Mouse (Mus musculus) heart, embryonic 13.5 days (tissue): Measurements from ENCODE around the gene Spint1. TPM values are rescaled to one million over a fixed set of nuclear protein-coding genes. Genes with fewer than 3 reads are reported as not detected.
A peak's percentile ranks its signal among the peaks of the same experiment; 100 is the strongest.

Source experiments
- ATAC-seq: fragments of 200-750 bp; cut with Nextera tagmentation; 2 replicates; pipeline ENCODE4 v1.8.0; 2017; ENCODE audit warnings: moderate TSS enrichment; ENCODE audit not compliant: insufficient number of reproducible peaks, low FRiP score, low TSS enrichment; ENCODE audit errors: extremely low read depth
- H3K27ac ChIP-seq: fragments of 300-500 bp; sonication (generic); replicated peaks from 2 replicates; pipeline ENCODE4 v1.5.1; 2015; ENCODE audit warnings: moderate library complexity, mild to moderate bottlenecking, inconsistent platforms
- H3K27me3 ChIP-seq: fragments of 300-500 bp; sonication (generic); replicated peaks from 2 replicates; pipeline ENCODE4 v1.6.1; 2015; ENCODE audit warnings: mild to moderate bottlenecking, inconsistent platforms
- H3K36me3 ChIP-seq: fragments of 300-500 bp; sonication (generic); 2 replicates; pipeline ENCODE4 v1.6.1; 2015; ENCODE audit warnings: mild to moderate bottlenecking, inconsistent platforms
- H3K4me1 ChIP-seq: fragments of 300-500 bp; sonication (generic); 2 replicates; pipeline ENCODE4 v1.6.1; 2015; ENCODE audit warnings: inconsistent platforms
- H3K4me2 ChIP-seq: fragments of 300-500 bp; sonication (generic); 2 replicates; pipeline ENCODE4 v1.6.1; 2015; ENCODE audit warnings: inconsistent platforms, mild to moderate bottlenecking, moderate library complexity
- H3K4me3 ChIP-seq: fragments of 300-500 bp; sonication (generic); 2 replicates; pipeline ENCODE4 v1.5.1; 2015; ENCODE audit warnings: moderate library complexity, mild to moderate bottlenecking, inconsistent platforms
- H3K9ac ChIP-seq: fragments of 300-500 bp; sonication (generic); 2 replicates; pipeline ENCODE4 v1.6.1; 2015; ENCODE audit warnings: inconsistent platforms, mild to moderate bottlenecking, moderate library complexity
- H3K9me3 ChIP-seq: fragments of 300-500 bp; sonication (generic); 2 replicates; pipeline ENCODE4 v1.6.1; 2016; ENCODE audit warnings: inconsistent platforms
- WGBS: fragments of 180-500 bp; shearing (Covaris S2); methylation state at CpG from one replicate; pipeline ENCODE4 v1.1.7; 2015; ENCODE audit warnings: mixed read lengths; 5-methylcytosine and 5-hydroxymethylcytosine counted together
- polyA plus RNA-seq: library from polyadenylated mRNA; unstranded; fragments of >200 nt; fragmentation: Nextera tagmentation; extraction: Ambion mirVana; gene quantifications from 2 replicates; pipeline ENCODE4 v1.2.1, GENCODE M21; 2015

Gene Spint1
- polyA plus RNA-seq = 0.96 and 1.0 TPM in 2 replicates

GRCm38 (mm10) chr2:119237210-119237870, at the start of gene Spint1:
TSS of gene Spint1 (plus strand) at chr2:119237362.
- WGBS = under 1% methylated on average over 73 of the region's 73 CpGs
- ATAC-seq = no peak
- H3K36me3 ChIP-seq = no peaks in the 10 kb centered on the region
- peaks cover 93% of the 10 kb centered on the region for H3K27me3 ChIP-seq
- H3K4me1 ChIP-seq = peaks cover 13% of the 10 kb centered on the region
- no peaks in the 10 kb centered on the region for H3K9me3 ChIP-seq
- no peak within 1 kb of the TSS for H3K27ac ChIP-seq
- peak within 1 kb of the TSS; percentile 62 for H3K4me3 ChIP-seq
- peak within 1 kb of the TSS; percentile 84 for H3K4me2 ChIP-seq
- H3K9ac ChIP-seq = peak within 1 kb of the TSS; percentile 66

- peaks cover 14% of the 10 kb centered on the region for H3K36me3 ChIP-seq
- 7% methylated on average over 15 of the region's 15 CpGs for WGBS
- peak overlapping the region; percentile 76 for H3K4me2 ChIP-seq
- peak overlapping the region; percentile 46 for H3K4me3 ChIP-seq
- H3K4me1 ChIP-seq = peaks cover 5% of the 10 kb centered on the region
- ATAC-seq = peak; percentile 61
- H3K27me3 ChIP-seq = no peaks in the 10 kb centered on the region
- no peak overlapping the region for H3K27ac ChIP-seq
- H3K9ac ChIP-seq = peak overlapping the region; percentile 12; the same call in 1 of the 2 replicates
- H3K9me3 ChIP-seq = no peaks in the 10 kb centered on the region
Observed at GRCm38 (mm10) chr2:119189029-119189710, 48.0 kb upstream of the Spint1 start.

GRCm38 (mm10) chr2:119190969-119191368, 46.2 kb upstream of the Spint1 start:
- H3K4me2 ChIP-seq = no peak overlapping the region
- 79% methylated on average over 5 of the region's 5 CpGs for WGBS
- peaks cover 10% of the 10 kb centered on the region for H3K4me1 ChIP-seq
- H3K4me3 ChIP-seq = no peak overlapping the region
- H3K9me3 ChIP-seq = no peaks in the 10 kb centered on the region
- no peak overlapping the region for H3K9ac ChIP-seq
- H3K27me3 ChIP-seq = no peaks in the 10 kb centered on the region
- no peak overlapping the region for H3K27ac ChIP-seq
- no peak for ATAC-seq
- no peaks in the 10 kb centered on the region for H3K36me3 ChIP-seq

GRCm38 (mm10) chr2:119194140-119194539, 43.0 kb upstream of the Spint1 start:
- Histone ChIP-seq H3K9ac (0 out of 2 replicates have a peak overlapping the region, but pooled peaks have one; percentile 1), H3K4me3 (no peak overlapping the region), H3K36me3 (no peaks in the 10 kb centered on the region), H3K4me1 (peaks cover 12% of the 10 kb centered on the region), H3K27ac (0 out of 2 replicates have a peak overlapping the region, but pooled peaks have one; percentile 25), H3K27me3 (no peaks in the 10 kb centered on the region), H3K9me3 (no peaks in the 10 kb centered on the region), H3K4me2 (no peak overlapping the region)
- 60% methylated on average over 5 of the region's 5 CpGs for WGBS
- ATAC-seq = no peak

- H3K36me3 ChIP-seq = no peaks in the 10 kb centered on the region
- no peak overlapping the region for H3K4me2 ChIP-seq
- peak overlapping the region; percentile 33; the same call in 1 of the 2 replicates for H3K9ac ChIP-seq
- no peak overlapping the region for H3K27ac ChIP-seq
- ATAC-seq = no peak
- peaks cover 11% of the 10 kb centered on the region; the same call in 1 of the 2 replicates for H3K4me1 ChIP-seq
- 45% methylated on average over 4 of the region's 4 CpGs for WGBS
- no peaks in the 10 kb centered on the region for H3K27me3 ChIP-seq
- no peaks in the 10 kb centered on the region for H3K9me3 ChIP-seq
- no peak overlapping the region for H3K4me3 ChIP-seq
Observed at GRCm38 (mm10) chr2:119196316-119197108, 40.6 kb upstream of the Spint1 start.

- H3K4me3 ChIP-seq = no peak overlapping the region
- 60% methylated on average over 1 of the region's 1 CpGs for WGBS
- H3K4me1 ChIP-seq = peaks cover 11% of the 10 kb centered on the region; the same call in 1 of the 2 replicates
- H3K36me3 ChIP-seq = no peaks in the 10 kb centered on the region
- H3K9ac ChIP-seq = no peak overlapping the region
- H3K9me3 ChIP-seq = no peaks in the 10 kb centered on the region
- H3K27me3 ChIP-seq = no peaks in the 10 kb centered on the region
- H3K27ac ChIP-seq = no peak overlapping the region
- H3K4me2 ChIP-seq = no peak overlapping the region
- no peak for ATAC-seq
Observed at GRCm38 (mm10) chr2:119197493-119197892, 39.7 kb upstream of the Spint1 start.

GRCm38 (mm10) chr2:119198049-119198448, 39.1 kb upstream of the Spint1 start:
- no peaks in the 10 kb centered on the region for H3K27me3 ChIP-seq
- no peaks in the 10 kb centered on the region for H3K9me3 ChIP-seq
- H3K9ac ChIP-seq = no peak overlapping the region
- H3K4me3 ChIP-seq = no peak overlapping the region
- no peaks in the 10 kb centered on the region for H3K36me3 ChIP-seq
- H3K4me1 ChIP-seq = peaks cover 16% of the 10 kb centered on the region
- 19% methylated on average over 1 of the region's 1 CpGs for WGBS
- H3K4me2 ChIP-seq = no peak overlapping the region
- H3K27ac ChIP-seq = no peak overlapping the region
- no peak for ATAC-seq

GRCm38 (mm10) chr2:119198934-119199333, 38.2 kb upstream of the Spint1 start:
- no peak overlapping the region for H3K9ac ChIP-seq
- ATAC-seq = no peak
- 61% methylated on average over 3 of the region's 3 CpGs for WGBS
- H3K4me1 ChIP-seq = peaks cover 21% of the 10 kb centered on the region
- no peak overlapping the region for H3K4me2 ChIP-seq
- H3K27me3 ChIP-seq = no peaks in the 10 kb centered on the region
- no peak overlapping the region for H3K4me3 ChIP-seq
- no peaks in the 10 kb centered on the region for H3K9me3 ChIP-seq
- no peak overlapping the region for H3K27ac ChIP-seq
- no peaks in the 10 kb centered on the region for H3K36me3 ChIP-seq

- WGBS = 49% methylated on average over 5 of the region's 5 CpGs
- Histone ChIP-seq H3K9ac (no peak overlapping the region), H3K4me1 (peaks cover 17% of the 10 kb centered on the region), H3K9me3 (no peaks in the 10 kb centered on the region), H3K4me2 (no peak overlapping the region), H3K27ac (no peak overlapping the region), H3K27me3 (no peaks in the 10 kb centered on the region), H3K36me3 (no peaks in the 10 kb centered on the region), H3K4me3 (no peak overlapping the region)
- ATAC-seq = no peak
Observed at GRCm38 (mm10) chr2:119202914-119203453, 34.2 kb upstream of the Spint1 start.

- H3K27ac ChIP-seq = no peak overlapping the region
Observed at GRCm38 (mm10) chr2:119203871-119204460, 33.2 kb upstream of the Spint1 start.

More at GRCm38 (mm10) chr2:119203871-119204460, 33.2 kb upstream of the Spint1 start:
- no peak overlapping the region for H3K4me2 ChIP-seq
- no peak overlapping the region for H3K4me3 ChIP-seq
- 69% methylated on average over 4 of the region's 4 CpGs for WGBS
- peaks cover 18% of the 10 kb centered on the region for H3K4me1 ChIP-seq
- H3K27me3 ChIP-seq = no peaks in the 10 kb centered on the region
- H3K9ac ChIP-seq = no peak overlapping the region
- no peaks in the 10 kb centered on the region for H3K36me3 ChIP-seq
- H3K9me3 ChIP-seq = no peaks in the 10 kb centered on the region
- ATAC-seq = no peak
